Mouse (Mus musculus) 3T3-L1 (cell line): ENCODE results near the gene Flcn.

Experiments
- DNase-seq: peaks from one replicate; pipeline ENCODE4 v3.0.0-alpha.2; 2015; ENCODE audit warnings: low read depth, low spot score

Flcn gene

DNA sequence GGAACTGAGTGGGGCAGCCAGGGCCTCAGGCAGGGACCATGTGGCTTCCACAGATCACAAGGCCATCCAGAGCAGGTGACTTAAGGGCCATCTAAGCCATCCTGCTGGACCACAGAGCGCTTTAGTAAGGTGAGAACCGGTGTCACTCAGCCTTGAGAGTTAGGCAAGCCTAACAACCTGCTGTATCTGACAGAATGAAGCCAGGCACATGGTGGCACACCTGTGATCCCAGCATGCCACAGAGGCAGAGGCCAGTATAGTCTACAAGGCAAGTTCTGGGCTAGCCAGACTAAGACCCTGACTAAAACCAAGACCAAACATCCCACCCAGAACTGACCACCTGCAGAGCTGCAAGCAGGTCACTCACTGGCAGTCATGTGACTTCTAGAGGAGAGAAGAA, 4.2 kb downstream of the Flcn start:
- no peak for DNase-seq

DNA sequence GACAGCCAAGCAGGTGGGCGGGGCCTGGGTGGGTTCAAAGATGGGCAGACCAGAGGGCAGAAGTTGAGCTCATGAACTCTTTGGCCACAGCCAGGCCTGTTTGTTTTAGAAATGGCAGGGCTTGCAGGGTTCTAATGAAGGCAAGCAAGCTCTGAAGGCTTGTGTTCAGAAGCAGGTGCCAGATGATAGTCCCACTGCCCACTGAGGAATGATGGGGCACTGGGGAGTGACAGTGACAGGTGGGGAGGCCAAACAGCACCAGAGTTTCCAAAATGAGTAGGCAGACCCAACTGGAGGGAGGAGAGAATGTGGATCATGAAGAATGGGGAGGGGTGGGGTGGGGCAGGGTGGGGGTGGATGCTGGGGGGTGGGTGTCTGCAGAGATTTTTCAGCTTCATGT, 4.6 kb downstream of the Flcn start:
- DNase-seq = no peak

DNA sequence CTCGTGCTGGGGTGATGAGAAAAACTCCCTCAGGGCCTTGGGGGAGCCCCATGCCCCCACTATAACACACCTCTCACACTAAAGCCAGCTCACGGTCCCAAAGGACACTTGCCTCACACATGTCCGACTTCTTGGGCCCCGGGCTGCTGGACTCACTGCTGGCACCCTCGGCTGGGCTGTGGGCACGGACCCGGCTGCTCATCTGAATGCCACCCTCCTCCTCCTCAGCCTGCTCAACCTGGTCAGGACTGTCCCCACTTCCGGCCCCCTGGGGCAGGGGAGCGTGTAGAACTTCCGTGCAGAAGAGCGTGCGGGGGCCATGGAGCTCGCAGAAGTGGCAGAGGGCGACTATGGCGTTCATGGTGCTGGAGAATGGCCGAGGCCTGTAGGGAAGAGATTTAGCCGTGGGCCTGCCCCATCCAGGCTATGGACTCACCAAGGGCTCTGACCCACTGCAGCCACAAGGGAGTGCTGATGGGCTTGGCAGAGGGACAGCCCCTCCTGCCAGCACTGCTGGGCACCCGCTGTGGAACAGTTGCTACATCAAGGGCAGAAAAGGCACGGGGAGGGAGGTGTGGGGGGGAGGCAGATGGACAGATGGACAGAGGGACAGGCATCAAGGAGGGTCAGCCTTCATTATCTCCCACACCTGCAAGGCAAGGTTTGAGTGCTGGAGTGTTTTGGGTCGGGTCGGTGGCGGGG, 5.3 kb downstream of the Flcn start:
- no peak for DNase-seq

DNA sequence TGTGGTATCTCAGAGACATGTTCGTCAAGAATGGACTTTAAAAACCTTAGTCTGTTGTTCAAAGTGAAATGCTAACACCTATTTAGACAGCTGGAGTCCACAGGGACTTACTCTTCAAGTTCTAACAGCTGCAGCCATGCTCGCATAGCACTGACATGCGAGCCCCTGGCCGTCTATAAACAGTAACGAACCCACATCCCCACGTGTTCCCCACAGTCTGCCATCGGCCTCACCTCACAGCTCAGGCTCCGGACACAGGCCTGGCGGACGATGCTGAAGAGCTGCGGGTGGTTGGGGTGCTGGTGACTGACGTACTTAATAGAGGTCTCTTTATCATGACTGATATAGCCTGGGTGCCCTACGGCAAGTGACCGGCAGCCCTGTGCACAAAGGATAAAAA, 6.3 kb downstream of the Flcn start:
- no peak for DNase-seq

DNA sequence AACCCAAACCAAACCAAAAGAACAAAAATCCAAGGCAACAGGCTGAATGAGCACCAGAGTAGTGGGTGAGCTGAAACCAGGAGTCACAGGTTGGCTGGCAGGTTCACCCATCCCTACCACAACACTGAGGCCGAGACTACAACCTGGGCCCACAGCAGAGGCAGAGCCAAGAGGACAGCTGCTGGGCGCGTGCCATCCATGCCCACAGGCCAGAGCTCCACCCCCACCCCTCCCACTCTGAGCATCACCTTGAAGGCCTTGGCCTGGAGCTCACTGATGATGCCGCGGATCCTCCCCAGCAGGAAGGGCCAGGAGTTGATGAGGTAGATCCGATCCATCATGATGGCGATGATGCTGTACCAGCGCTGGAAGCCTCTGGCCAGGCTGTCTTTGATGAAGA, 7.9 kb downstream of the Flcn start:
- DNase-seq = no peak

DNA sequence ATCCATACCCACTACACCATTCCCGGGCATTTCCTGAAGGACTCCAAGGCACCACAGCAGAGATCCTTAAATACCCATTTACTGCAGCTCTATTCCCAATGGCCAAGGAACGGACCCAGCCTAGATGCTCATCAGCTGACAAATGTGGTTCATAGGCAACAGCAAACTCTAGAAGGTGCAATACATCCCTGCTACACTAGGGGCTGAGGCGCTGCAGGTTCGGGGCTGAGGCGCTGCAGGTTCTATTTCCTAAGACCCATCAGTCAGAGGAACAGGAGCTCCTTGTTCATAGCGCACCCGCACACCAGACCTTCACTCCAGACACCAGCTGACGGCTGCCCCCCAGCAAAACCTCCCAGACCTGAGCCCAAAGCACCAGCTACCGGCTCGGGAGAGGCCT, 9.4 kb downstream of the Flcn start:
- no peak for DNase-seq

DNA sequence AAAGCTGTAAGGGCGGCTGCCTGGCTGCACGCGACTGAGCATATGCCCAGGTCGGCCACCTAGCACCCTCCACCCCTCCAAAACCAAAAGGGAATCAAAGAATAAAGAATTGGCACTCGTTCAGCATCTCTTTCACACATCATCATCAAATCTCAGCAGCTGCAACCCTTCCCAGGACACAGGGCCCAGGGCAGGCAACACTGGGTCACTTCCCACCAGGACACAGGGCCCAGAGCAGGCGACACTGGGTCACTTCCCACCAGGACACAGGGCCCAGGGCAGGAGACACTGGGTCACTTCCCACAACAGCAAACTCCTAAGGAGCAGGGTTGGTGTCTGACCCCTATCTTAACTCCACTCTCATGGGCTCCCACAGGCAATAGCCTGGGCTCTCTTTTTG, 16.4 kb downstream of the Flcn start:
- no peak for DNase-seq

DNA sequence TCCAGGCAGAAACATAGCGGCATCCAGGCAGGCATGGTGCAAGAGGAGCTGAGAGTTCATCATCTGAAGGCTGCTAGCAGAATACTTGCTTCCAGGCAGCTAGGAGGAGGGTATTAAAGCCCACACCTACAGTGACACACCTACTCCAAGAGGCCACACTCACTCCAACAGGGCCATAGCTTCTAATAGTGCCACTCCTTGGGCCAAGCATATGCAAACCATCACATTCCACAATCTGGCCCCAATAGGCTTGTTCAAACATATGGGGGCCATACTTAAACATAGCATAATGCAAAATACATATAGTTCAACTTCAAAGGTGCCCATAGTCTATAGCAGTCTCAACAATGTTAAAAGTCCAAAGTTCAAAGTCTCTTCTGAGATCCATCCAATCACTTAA, 20.5 kb downstream of the Flcn start:
- DNase-seq = no peak

DNA sequence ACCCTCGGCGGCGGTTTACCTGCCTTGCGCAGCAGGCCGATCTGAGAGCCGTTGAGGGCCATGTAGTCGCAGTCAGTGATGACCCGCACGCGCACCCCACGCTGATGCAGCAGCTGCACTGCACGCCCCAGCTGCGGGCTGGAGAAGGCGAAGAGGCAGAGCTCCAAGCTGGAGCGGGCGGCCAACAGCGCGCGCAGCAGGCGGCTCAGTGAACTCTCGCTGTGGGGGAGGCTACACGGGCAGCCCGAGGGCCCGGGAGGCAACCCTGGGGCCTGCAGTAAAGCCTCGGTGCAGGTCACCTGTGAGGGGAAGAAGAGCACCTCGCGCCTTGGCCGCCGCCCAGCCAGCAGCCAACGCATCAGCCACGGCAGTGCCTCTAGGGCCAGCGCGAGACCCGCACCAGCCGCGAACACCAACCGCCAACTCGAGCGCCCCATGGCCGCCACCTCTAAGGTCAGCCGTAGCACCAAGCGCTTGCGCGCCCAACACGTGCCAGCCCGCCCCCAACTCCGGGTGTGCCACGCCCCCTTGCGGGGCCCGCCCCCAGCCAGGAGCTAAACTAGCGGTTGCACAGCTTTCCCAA, 22.5 kb downstream of the Flcn start, which contains the start of gene Pld6:
Gene Pld6 (minus strand): TSS at position 447 of the 583 bp plus-strand sequence.
- no peak for DNase-seq

DNA sequence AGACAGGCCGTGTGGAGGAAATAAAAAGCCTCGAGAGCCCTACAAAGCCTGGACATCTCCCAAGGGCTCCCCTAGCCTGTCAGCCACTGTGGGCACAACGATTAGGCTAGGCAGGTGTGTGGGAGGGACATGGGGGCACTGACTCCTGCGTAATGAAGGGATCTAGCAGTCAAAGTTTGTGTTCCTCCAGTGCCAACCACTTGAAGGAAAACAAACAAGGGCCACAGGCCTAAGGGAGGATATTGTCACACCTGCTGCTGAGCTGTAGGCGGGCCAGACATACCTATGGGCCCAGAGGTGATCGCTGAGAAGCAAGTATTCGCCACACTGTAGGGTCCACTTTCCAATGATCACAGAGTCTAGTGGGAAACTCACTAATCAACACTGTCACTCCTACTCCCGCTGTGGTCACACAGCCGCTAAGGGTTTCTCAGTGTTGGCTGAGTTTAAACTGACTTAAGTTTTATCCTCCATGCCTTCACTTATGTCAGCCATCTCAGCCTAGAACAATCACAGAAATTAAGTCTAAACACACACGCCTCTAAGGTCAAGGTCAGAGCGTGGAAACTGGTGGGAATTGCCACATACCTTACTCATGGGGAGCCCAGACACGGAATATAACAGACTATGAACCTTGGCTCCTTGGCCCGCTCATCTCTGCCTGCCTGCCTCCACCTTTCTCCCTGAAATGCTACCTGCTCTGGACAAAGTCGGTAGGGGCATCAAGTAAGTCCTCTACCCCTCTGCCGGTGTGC, 23.2 kb downstream of the Flcn start:
- no peak for DNase-seq

DNA sequence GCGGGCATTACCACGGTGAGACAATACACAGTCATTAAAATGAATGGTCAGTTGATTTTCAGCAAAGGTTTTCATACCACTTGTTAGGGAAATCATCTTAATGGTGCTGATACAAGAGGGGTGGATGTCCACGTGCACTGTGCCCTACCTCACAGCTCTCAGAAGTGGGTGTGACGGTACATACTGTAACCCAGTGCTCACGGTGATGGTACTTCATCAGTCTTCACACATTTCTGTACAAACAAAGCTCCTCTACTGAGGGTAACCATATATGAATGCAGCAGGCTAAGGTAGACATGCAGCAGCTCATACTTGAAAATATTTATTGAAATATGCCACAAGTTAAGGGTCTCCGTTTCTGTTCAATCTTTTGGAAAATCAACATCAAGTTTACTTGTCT, 26.2 kb downstream of the Flcn start:
- no peak for DNase-seq

DNA sequence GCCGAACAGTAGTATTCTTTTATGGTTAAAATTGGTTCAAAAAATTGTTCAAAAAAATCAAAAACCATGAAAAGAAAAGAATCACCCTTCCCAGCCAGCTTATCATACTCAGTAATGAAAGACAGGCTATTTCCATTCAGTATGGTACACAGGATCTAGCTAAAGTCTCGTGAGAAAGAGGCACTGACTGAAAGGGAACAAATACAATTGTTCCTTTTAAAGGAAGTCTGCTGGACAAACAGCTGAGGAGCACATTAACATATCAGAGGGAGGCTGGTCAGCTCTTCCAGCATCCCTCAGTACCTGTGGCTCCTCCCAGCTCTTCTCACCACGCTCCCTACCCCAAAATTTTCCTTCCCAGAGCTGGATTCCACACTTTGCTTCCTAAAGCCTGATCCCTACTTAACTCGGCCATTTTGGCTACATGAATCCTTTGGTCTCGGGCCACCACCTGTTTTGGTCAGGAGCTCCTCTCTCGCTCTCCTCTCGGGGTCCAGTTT, 27.7 kb downstream of the Flcn start:
- DNase-seq = no peak

DNA sequence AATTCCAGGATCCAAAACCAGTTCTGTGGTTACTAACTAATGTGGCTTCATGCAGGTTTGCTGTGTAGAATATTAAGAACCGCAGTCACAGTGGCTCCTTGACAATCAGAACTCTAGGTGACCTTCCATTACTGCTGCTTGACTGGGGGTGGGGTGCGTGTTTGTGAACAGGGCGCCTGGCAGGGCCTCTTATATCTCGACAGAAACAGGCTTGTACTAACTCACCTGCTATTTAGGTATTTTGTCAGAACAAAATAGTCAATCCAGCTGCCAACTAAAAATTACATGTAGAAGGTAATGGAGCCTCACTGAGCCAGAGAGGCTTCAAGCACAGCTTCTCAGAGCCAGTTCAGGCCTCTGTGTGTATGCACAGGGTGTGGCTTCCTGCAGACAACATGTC, 29.6 kb downstream of the Flcn start:
- DNase-seq = no peak

DNA sequence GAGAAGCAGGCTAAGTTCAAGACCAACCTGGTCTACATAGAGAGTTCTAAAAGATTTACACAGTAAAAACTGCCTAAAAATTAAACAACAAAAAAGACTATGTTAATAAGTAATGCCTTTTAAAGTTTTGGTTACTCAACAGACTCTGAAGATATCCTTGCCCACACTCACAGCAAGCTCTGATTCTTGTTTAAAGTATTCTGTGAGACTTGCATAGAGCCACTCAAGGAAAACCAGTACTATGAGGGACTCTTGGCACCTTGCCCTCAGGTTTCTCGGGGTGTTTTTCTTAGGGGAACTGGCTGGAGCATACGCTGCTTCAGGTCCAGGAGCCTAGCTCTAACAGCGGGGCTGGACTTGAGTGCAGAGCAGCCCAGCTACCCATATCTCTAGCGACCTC, 30.4 kb downstream of the Flcn start:
- DNase-seq = no peak

DNA sequence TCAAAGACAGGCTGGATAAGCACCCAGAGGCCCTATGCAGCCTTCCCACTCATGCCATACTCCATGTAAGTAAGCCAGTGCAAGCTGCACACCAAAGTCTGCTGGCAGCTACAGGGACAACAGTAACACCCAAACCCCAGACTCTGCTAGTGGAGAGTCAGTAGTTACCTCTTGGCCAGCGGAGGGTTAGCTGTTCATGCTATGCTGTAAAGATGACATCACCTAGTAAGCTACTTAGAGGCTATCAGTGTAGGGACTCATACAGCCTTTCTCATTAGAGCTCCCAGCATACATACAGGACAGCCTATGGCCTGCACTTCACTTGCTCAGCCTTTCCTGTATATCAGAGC, 31.0 kb downstream of the Flcn start:
- DNase-seq = no peak

DNA sequence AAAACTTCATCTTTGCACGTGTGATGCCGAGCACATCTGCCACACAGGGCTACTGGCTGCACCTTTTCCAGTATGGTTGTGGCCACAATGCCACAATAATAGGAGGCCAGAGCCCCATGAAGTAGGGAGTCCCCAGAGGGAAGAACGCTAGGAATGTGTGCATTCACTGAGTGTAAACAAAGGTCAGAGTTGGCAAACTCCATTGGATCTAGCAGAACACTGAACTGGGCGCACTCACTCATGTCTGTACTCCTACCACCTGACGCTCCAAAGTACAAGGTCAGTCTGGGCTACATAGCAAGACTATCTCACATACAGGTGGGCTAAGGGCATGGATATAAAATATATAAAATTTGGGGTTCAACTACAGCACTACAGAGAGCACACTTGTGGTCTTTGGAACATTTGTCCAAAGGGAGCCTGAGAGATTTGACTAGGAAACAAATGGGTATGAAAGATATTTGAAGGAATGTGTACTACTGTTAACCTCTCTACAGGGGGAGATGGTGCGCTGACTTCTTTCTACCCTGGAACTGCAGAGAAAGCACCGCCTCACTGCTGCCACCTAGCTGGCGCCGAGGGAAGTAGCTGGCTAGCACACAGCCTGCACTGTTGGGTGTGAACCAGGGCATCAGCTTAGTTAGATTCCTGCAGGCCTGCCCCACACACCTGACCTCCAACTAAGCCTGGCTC, 31.5 kb downstream of the Flcn start:
- DNase-seq = peak; percentile 93

DNA sequence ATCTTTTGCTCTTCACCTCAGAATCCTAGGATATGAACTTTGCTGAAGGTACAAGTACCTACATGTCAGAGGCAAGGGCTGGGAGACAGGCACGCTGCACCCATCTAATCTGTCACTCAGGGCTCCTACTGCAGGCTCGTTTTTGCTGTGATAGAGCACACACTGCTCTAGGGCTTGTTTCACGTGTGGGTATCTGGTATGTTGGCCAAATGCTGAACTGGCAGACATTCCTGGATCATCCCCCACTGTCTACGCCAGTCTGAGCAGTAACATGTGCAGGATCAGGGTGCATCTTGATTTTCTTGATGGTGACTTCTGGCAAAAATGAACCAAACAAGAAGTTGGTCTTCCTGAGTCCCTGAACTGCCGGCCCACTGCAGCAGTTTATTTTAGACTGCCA, 32.6 kb downstream of the Flcn start:
- no peak for DNase-seq

DNA sequence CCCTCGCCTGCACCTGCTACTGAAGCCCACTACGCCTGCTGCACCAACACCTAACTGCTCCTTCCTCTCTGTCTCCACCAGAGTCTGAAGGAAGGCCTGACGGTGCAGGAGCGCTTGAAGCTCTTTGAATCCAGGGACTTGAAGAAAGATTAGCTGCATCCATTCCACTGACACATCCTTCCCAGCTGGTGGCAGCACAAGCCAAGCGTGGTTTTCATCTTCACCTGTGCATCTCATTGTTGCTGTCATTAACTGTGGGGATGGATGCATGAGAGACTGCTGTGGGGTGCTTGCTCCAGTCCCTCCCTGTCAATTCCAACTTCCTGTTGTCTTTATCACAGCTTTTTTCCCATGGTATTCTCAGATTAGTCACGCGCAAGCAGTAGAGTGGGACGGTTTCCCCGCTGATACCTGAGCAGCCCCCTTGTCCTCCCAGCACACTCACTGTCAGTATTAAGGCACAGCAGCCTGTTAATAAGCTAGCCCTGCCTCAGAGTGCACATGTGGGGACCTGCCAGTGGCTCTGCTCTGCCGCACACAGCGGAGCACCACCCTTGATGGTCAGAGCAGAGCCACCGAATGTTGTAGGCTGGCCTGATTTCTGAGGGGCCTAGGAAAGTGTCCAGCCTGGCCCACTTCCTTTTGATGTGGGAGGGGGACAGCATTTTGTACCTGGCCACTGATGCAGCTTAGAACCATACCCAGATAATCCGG, 34.2 kb downstream of the Flcn start:
- no peak for DNase-seq

DNA sequence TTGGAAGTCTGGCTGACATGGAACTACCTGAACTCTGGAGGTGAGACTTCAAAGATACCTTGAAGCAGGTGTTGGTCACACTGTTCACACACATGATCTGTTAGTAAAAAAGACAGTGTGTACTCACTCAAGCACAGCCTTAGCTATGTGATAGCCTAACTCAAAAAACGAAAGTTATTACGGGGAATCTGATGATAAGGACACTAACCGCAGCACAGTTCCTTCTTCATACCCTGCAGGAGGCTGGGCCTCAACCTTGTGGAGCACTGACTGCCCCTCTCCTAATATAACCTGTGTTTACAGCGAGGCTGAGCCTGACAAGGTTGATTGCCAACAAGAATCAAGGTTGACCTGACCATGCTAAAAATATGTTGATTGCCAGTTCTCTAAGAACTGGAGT, 35.3 kb downstream of the Flcn start:
- DNase-seq = no peak

DNA sequence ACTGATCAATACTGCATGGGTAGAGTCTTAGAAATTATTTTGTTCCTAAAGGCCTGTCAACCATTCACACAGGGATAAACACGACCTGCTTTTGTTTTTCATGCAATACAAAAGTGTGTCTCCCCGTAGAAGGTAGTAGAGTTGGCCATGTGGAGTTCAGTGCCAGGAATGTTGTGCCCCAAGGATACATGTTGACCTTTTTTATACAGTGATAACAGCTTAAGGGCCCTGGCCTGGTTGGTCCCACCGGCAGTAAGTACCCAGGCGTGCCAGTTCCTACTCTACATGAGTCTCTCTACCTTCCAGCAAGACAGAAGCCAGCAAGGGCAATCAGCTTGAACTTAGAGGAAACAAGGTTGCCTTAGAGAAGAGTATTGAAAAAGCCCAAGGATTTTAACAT, 36.9 kb downstream of the Flcn start:
- DNase-seq = no peak

DNA sequence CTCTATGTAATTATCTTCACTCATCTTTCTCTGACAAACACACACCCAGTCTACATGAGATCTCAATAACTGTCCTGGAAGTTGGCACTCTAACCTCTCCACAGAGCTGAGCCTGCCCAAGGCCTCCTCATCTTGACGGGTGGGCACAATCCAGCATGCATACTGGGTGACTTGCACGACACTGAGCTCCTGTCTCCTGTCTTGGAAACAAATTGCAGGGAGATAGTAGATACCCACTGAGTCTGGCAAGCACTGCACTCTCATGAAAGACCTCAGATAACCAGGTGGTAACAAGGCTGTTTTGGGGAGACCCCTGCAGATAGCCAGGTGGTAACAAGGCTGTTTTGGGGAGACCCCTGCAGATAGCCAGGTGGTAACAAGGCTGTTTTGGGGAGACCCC, 37.5 kb downstream of the Flcn start:
- no peak for DNase-seq

DNA sequence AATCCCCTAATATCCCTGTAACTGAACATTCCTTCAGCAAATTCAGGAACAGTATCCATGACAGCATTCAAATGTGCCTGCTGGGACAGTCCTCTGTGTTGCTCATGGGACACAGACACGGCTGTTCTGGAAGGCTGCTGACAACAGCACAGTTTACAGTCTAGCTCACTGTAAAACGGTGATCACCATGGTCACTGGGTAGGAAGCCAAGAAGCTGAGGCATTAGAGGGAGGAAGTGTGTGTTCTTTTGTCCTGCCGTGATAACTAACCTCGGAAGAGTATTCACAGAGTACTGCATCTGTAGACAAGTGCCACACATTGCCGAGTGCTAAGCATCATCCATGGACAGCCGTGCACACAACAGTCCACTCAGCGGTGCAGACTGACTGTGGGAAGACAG, 39.1 kb downstream of the Flcn start:
- DNase-seq = no peak
